ENCODE assay signal across 10 mouse cellular contexts in the genomic region with DNA sequence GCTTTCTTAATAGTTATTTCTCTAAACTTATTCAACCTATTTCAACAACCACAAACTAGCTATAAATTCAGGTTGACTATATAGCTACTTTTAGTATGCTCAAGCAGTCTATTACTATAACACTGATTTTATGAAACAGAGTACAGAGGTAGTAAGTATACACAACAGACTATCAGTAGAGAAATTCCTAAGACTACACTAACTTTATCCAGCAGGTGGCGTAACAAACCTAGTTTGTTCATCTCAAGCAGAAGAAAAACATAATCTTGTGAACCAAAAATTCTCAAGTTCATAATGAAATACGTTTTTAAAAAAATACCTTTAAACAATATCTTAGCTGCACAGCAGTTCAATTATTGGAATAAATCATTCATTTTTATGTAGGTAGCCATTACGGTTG. TPM values are rescaled to one million over a fixed set of nuclear protein-coding genes. Genes with fewer than 3 reads are reported as not detected.
DNase-seq lines count a peak whose midpoint lies in the region; ATAC-seq and TF ChIP-seq lines count a peak whose summit lies in the region.
"Had no signal": no experiment of that assay in that cellular context is flagged by ENCODE, and none has a peak within 500 bp of the region (broad histone marks: within the 10 kb centered on the region; RNA-seq: fewer than 3 reads in every experiment).

No protein-coding gene starts in this region.

- H3K27ac ChIP-seq in left cerebral cortex, adult 2 months = no peak overlapping the region
- H3K27ac ChIP-seq in kidney, embryonic 15.5 days = no peak overlapping the region

- no peak for TF ChIP-seq POLR2A in brain, embryonic 14.5 days (IDR thresholded peaks at IDR 0.05; ENCODE audit: borderline replicate concordance, extremely low read depth, insufficient read depth, insufficient read length, poor library complexity, severe bottlenecking)

- 36% methylated on average over 3 of the region's 3 CpGs for WGBS in kidney, embryonic 15.5 days

- H3K4me2 ChIP-seq in kidney, embryonic 15.5 days = no peak overlapping the region

- H3K4me3 ChIP-seq in left cerebral cortex, adult 2 months = no peak overlapping the region
- H3K4me3 ChIP-seq in kidney, embryonic 15.5 days (replicated peaks) = no peak overlapping the region
- H3K4me3 ChIP-seq: megakaryocyte, embryonic 14.5 days had no signal

- H3K9ac ChIP-seq in kidney, embryonic 15.5 days = no peak overlapping the region

- no peaks in the 10 kb centered on the region for H3K9me3 ChIP-seq in kidney, embryonic 15.5 days (replicated peaks)
- H3K9me3 ChIP-seq: megakaryocyte, embryonic 14.5 days had no signal

- peak; percentile 57 for DNase-seq in cerebellum, adult 9-10 months
- DNase-seq in cerebellum, postnatal 4 days (ENCODE audit: low spot score in 2 of 2) = no peak
- DNase-seq in left cerebral cortex, adult 2 months (ENCODE audit: extremely low spot score in 1 of 2, low spot score in 2 of 2) = no peak
- no peak for DNase-seq in left cerebral cortex, postnatal 4 days
- DNase-seq in brain, embryonic 14.5 days (ENCODE audit: low read depth) = peak; percentile 80
- DNase-seq in naive thymus-derived CD4-positive, alpha-beta T cell, adult 2 months (ENCODE audit: low read depth) = peak; percentile 87
- DNase-seq in ovary, postnatal 10 days (ENCODE audit: low spot score) = no peak

- H3K4me1 ChIP-seq in kidney, embryonic 15.5 days = peaks cover 17% of the 10 kb centered on the region

- intact Hi-C loops in left cerebral cortex, adult 2 months (cut with DNase I) = loop anchor here (2.0 kb wide), 1 partner anchor 678 kb away; no protein-coding TSS in a partner anchor
- intact Hi-C loops in left cerebral cortex, postnatal 4 days (cut with DNase I) = loop anchor here (5.0 kb wide), 2 partner anchors 374 to 679 kb away; no protein-coding TSS in a partner anchor

- peaks cover 21% of the 10 kb centered on the region for H3K36me3 ChIP-seq in kidney, embryonic 15.5 days

- no peaks in the 10 kb centered on the region for H3K27me3 ChIP-seq in kidney, embryonic 15.5 days
- H3K27me3 ChIP-seq: megakaryocyte, embryonic 14.5 days had no signal

- ATAC-seq in kidney, embryonic 15.5 days (replicated peaks; ENCODE audit: low FRiP score) = no peak

- TF ChIP-seq CTCF in left cerebral cortex, adult 2 months (IDR thresholded peaks at IDR 0.05) = peak; percentile 78
- TF ChIP-seq CTCF in brain, embryonic 14.5 days (IDR thresholded peaks at IDR 0.05; ENCODE audit: borderline replicate concordance, extremely low read depth, insufficient read depth, insufficient read length) = no peak

RNA-seq across cellular contexts. Expression of gene Cbwd1, which starts 2.9 kb away (rescaled TPM):
- 10 to 100 TPM; 12.4 to 16.2 TPM for total RNA-seq in left cerebral cortex, adult 2 months (2021)
- total RNA-seq in left cerebral cortex, postnatal 4 days (2021) = 10 to 100 TPM; 10.0 to 10.9 TPM
- 9.7 and 11.7 TPM in 2 replicates for polyA plus RNA-seq in brain, embryonic 14.5 days (2012; rRNA removed)
- polyA plus RNA-seq in kidney, embryonic 15.5 days (2015; fragmentation: Nextera tagmentation; extraction: Ambion mirVana) = 21.8 and 24.5 TPM in 2 replicates

RNA-seq across cellular contexts. Expression of gene Dock8, which starts 40.8 kb away (rescaled TPM):
- 1 to 10 TPM; 3.5 to 4.6 TPM for total RNA-seq in left cerebral cortex, adult 2 months (2021)
- 1 to 10 TPM; 1.3 TPM for total RNA-seq in left cerebral cortex, postnatal 4 days (2021)
- 0.25 and 1.2 TPM in 2 replicates for polyA plus RNA-seq in brain, embryonic 14.5 days (2012; rRNA removed)
- 3.7 and 4.2 TPM in 2 replicates for polyA plus RNA-seq in kidney, embryonic 15.5 days (2015; fragmentation: Nextera tagmentation; extraction: Ambion mirVana)

RNA-seq across cellular contexts. Expression of gene Foxd4, which starts 57.5 kb away (rescaled TPM):
- total RNA-seq in left cerebral cortex, adult 2 months (2021) = not detected
- not detected for total RNA-seq in left cerebral cortex, postnatal 4 days (2021)
- polyA plus RNA-seq in brain, embryonic 14.5 days (2012; rRNA removed) = 0.13 and 0.41 TPM in 2 replicates
- not detected in 2 replicates for polyA plus RNA-seq in kidney, embryonic 15.5 days (2015; fragmentation: Nextera tagmentation; extraction: Ambion mirVana)
- polyA plus RNA-seq: heart, embryonic 14.5 days had no signal

Comparison
In these comparisons a context has a peak if more than half of its experiments do, and no peak if none do; other contexts are left out.
1. DNase-seq: peak in cerebellum, adult 9-10 months (single experiment), brain, embryonic 14.5 days (single experiment) and naive thymus-derived CD4-positive, alpha-beta T cell, adult 2 months (single experiment); none in cerebellum, postnatal 4 days (0 of 2), left cerebral cortex, adult 2 months (0 of 2), left cerebral cortex, postnatal 4 days (single experiment) and ovary, postnatal 10 days (single experiment).